Mouse (Mus musculus) cerebellum, adult (tissue): ENCODE results near the gene Egfl8.
A peak's percentile ranks its signal among the peaks of the same experiment; 100 is the strongest.

Experiments used
- ATAC-seq: cut with Nextera tagmentation; 2 replicates; pipeline ENCODE4 v1.9.2; 2017; ENCODE audit warnings: mild to moderate bottlenecking, moderate library complexity, mixed read lengths; ENCODE audit not compliant: insufficient number of reproducible peaks, low FRiP score, low TSS enrichment

The Egfl8 gene

GRCm38 (mm10) chr17:34615871-34616270, at the start of gene Egfl8:
Gene Egfl8, minus strand, starts transcription at chr17:34615971.
- ATAC-seq, result no peak

GRCm38 (mm10) chr17:34664472-34664871, 48.7 kb upstream of the Egfl8 start:
- ATAC-seq, result no peak

- no peak for ATAC-seq
Measured at GRCm38 (mm10) chr17:34663558-34663957, 47.8 kb upstream of the Egfl8 start.

- no peak for ATAC-seq
Measured at GRCm38 (mm10) chr17:34662978-34663377, 47.2 kb upstream of the Egfl8 start.

- ATAC-seq, result no peak
Measured at GRCm38 (mm10) chr17:34662468-34662867, 46.7 kb upstream of the Egfl8 start.

GRCm38 (mm10) chr17:34661121-34661591, 45.4 kb upstream of the Egfl8 start:
- no peak for ATAC-seq

- ATAC-seq, result no peak
Measured at GRCm38 (mm10) chr17:34660259-34660820, 44.6 kb upstream of the Egfl8 start.

GRCm38 (mm10) chr17:34659897-34660214, 44.1 kb upstream of the Egfl8 start:
- no peak for ATAC-seq

GRCm38 (mm10) chr17:34659181-34659896, 43.6 kb upstream of the Egfl8 start:
- no peak for ATAC-seq

GRCm38 (mm10) chr17:34658591-34658990, 42.8 kb upstream of the Egfl8 start:
- no peak for ATAC-seq

- no peak for ATAC-seq
Measured at GRCm38 (mm10) chr17:34658145-34658544, 42.4 kb upstream of the Egfl8 start.

- ATAC-seq, result no peak
Measured at GRCm38 (mm10) chr17:34657271-34657670, 41.5 kb upstream of the Egfl8 start.

GRCm38 (mm10) chr17:34656666-34657065, 40.9 kb upstream of the Egfl8 start:
- no peak for ATAC-seq

GRCm38 (mm10) chr17:34655581-34655991, 39.8 kb upstream of the Egfl8 start:
- peak; percentile 36; the same call in 1 of the 2 replicates for ATAC-seq

- ATAC-seq, result no peak
Measured at GRCm38 (mm10) chr17:34655160-34655559, 39.4 kb upstream of the Egfl8 start.

GRCm38 (mm10) chr17:34654392-34654791, 38.6 kb upstream of the Egfl8 start:
- no peak for ATAC-seq

- no peak for ATAC-seq
Measured at GRCm38 (mm10) chr17:34653746-34654285, 38.0 kb upstream of the Egfl8 start.

- ATAC-seq, result no peak
Measured at GRCm38 (mm10) chr17:34652985-34653384, 37.2 kb upstream of the Egfl8 start.

- no peak for ATAC-seq
Measured at GRCm38 (mm10) chr17:34652546-34652945, 36.8 kb upstream of the Egfl8 start.

- no peak for ATAC-seq
Measured at GRCm38 (mm10) chr17:34651507-34652221, 35.9 kb upstream of the Egfl8 start.

- ATAC-seq, result no peak
Measured at GRCm38 (mm10) chr17:34650781-34651180, 35.0 kb upstream of the Egfl8 start.
